Comparison of ENCODE assay signal across 1 mouse cellular context in genomic region chr4:137469081-137469844, GRCm38 (mm10).
TF ChIP-seq lines count a peak whose summit lies in the region.

No protein-coding gene starts in this region.

TF ChIP-seq in MEL, 35 proteins besides CTCF, POLR2A, EP300 and RAD21 (continued from another document):
- no peak for TF ChIP-seq BHLHE40 (IDR thresholded peaks at IDR 0.05; ENCODE audit: borderline replicate concordance, low read depth, low read length)
- TF ChIP-seq CHD1 (IDR thresholded peaks at IDR 0.05; ENCODE audit: low read depth, low read length), result no peak
